Mouse (Mus musculus): ENCODE results near the gene Mcoln3.

The Mcoln3 gene

GRCm38 (mm10) chr3:146177748-146178582, 60.7 kb downstream of the Mcoln3 start:
- peak; percentile 58 for DNase-seq

- no peak for DNase-seq
Observed at GRCm38 (mm10) chr3:146180341-146180740, 63.1 kb downstream of the Mcoln3 start.

- no peak for DNase-seq
Observed at GRCm38 (mm10) chr3:146180986-146181385, 63.7 kb downstream of the Mcoln3 start.

- peak; percentile 15 for DNase-seq
Observed at GRCm38 (mm10) chr3:146184992-146185657, 67.9 kb downstream of the Mcoln3 start.

- DNase-seq: no peak
Observed at GRCm38 (mm10) chr3:146186033-146186432, 68.8 kb downstream of the Mcoln3 start.

- DNase-seq: no peak
Observed at GRCm38 (mm10) chr3:146189933-146190332, 72.7 kb downstream of the Mcoln3 start.
